Mouse (Mus musculus) forebrain, embryonic 11.5 days (tissue): Measurements from ENCODE around the gene Dlgap4. TPM values are rescaled to one million over a fixed set of nuclear protein-coding genes. Genes with fewer than 3 reads are reported as not detected.
A peak's percentile ranks its signal among the peaks of the same experiment; 100 is the strongest.

Experiments
- ATAC-seq: fragments of 200-750 bp; cut with Nextera tagmentation; replicated peaks from 2 replicates; pipeline ENCODE4 v1.8.0; 2017; ENCODE audit warnings: moderate TSS enrichment; ENCODE audit not compliant: low FRiP score
- DNase-seq: peaks from one replicate; pipeline ENCODE4 v3.0.0-alpha.2; 2017; ENCODE audit warnings: low spot score
- H3K27ac ChIP-seq: fragments of 300-500 bp; sonication (generic); 2 replicates; pipeline ENCODE4 v1.5.1; 2014; ENCODE audit warnings: low read depth, low read length
- H3K27me3 ChIP-seq: fragments of 300-500 bp; sonication (generic); 2 replicates; pipeline ENCODE4 v1.6.1; 2014; ENCODE audit warnings: mild to moderate bottlenecking, low read length, mixed read lengths; ENCODE audit not compliant: control insufficient read depth, insufficient read depth
- H3K36me3 ChIP-seq: fragments of 300-500 bp; sonication (generic); 2 replicates; pipeline ENCODE4 v1.6.1; 2014; ENCODE audit warnings: mild to moderate bottlenecking, low read length, moderate library complexity, mixed read lengths; ENCODE audit not compliant: control insufficient read depth, insufficient read depth
- H3K4me1 ChIP-seq: fragments of 300-500 bp; sonication (generic); replicated peaks from 2 replicates; pipeline ENCODE4 v1.6.1; 2014; ENCODE audit warnings: low read length, mixed read lengths; ENCODE audit not compliant: control insufficient read depth, insufficient read depth
- H3K4me2 ChIP-seq: fragments of 300-500 bp; sonication (generic); 2 replicates; pipeline ENCODE4 v1.6.1; 2014; ENCODE audit warnings: low read depth, mild to moderate bottlenecking, low read length, moderate library complexity, mixed read lengths; ENCODE audit not compliant: severe bottlenecking
- H3K4me3 ChIP-seq: fragments of 300-500 bp; sonication (generic); 2 replicates; pipeline ENCODE4 v1.5.1; 2014; ENCODE audit warnings: low read depth, low read length
- H3K9ac ChIP-seq: fragments of 300-500 bp; sonication (generic); 2 replicates; pipeline ENCODE4 v1.6.1; 2014; ENCODE audit warnings: low read length
- H3K9me3 ChIP-seq: fragments of 300-500 bp; sonication (generic); 2 replicates; pipeline ENCODE4 v1.6.1; 2016; ENCODE audit warnings: low read length, mixed read lengths; ENCODE audit not compliant: control insufficient read depth
- WGBS: fragments of 180-500 bp; shearing (Covaris S2); extraction: QIAGEN DNeasy Blood & Tissue Kit; methylation state at CpG from one replicate; pipeline ENCODE4 v1.1.7; 2014; 5-methylcytosine and 5-hydroxymethylcytosine counted together
- polyA plus RNA-seq: library from polyadenylated mRNA; unstranded; fragments of >200 nt; fragmentation: Nextera tagmentation; extraction: Ambion mirVana; gene quantifications from 2 replicates; pipeline ENCODE4 v1.2.1, GENCODE M21; 2014

Gene Dlgap4
- polyA plus RNA-seq, 1 experiment from 2014 or later: 140 TPM

- H3K36me3 ChIP-seq: peaks cover 15% of the 10 kb centered on the region
- no peak overlapping the region for H3K4me2 ChIP-seq
- H3K27me3 ChIP-seq: no peaks in the 10 kb centered on the region
- 91% methylated on average over 8 of the region's 8 CpGs for WGBS
- no peak overlapping the region for H3K9ac ChIP-seq
- no peak overlapping the region for H3K27ac ChIP-seq
- DNase-seq (no peak), ATAC-seq (no peak)
- no peaks in the 10 kb centered on the region for H3K4me1 ChIP-seq
- H3K4me3 ChIP-seq: no peak overlapping the region
- H3K9me3 ChIP-seq: no peaks in the 10 kb centered on the region
Measured at GRCm38 (mm10) chr2:156765593-156765992, 152.1 kb downstream of the Dlgap4 start.

DNA sequence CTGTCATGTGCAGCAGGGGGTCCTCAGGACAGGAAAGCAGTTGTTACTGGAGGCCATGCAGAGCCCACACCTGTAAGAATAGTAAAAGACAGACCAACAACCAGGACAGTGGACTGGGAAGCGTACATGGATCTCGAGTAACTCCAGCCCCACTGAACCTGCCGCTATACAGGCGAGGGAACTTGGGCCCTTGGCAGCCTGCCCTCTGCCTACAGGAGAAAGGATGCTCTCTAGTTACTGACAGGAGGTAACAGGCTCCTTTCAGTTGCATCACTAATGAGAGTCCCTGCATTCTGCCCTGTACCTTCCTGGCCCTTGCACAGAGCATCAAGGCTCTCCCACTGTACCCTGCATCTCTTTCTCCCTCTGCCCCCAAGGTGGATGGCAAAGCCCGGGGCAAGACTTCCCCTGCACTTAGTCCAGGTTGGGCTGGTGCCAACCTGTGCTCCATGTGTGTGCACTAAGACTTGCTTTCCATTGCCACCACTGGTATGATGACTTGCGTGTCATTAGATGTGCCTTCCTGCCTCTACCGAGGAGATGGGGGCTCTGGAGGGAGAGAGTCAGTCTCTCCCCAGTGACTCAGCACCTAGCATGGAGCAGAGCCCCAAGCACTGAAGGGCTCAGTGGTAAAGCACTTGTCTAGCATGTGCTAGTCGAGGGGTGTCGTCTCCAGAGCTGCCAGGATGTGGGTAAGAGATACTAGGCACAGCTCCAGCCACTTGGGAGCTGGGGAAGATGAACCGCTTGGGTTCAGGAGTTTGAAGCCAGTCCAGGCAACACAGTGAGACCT, 152.9 kb downstream of the Dlgap4 start:
- WGBS: 80% methylated on average over 10 of the region's 10 CpGs
- Histone ChIP-seq H3K27me3 (no peaks in the 10 kb centered on the region), H3K36me3 (peaks cover 10% of the 10 kb centered on the region), H3K4me3 (no peak overlapping the region), H3K4me1 (no peaks in the 10 kb centered on the region), H3K4me2 (no peak overlapping the region), H3K27ac (no peak overlapping the region), H3K9ac (no peak overlapping the region), H3K9me3 (no peaks in the 10 kb centered on the region)
- no peak for ATAC-seq
- DNase-seq: peak; percentile 48

DNA sequence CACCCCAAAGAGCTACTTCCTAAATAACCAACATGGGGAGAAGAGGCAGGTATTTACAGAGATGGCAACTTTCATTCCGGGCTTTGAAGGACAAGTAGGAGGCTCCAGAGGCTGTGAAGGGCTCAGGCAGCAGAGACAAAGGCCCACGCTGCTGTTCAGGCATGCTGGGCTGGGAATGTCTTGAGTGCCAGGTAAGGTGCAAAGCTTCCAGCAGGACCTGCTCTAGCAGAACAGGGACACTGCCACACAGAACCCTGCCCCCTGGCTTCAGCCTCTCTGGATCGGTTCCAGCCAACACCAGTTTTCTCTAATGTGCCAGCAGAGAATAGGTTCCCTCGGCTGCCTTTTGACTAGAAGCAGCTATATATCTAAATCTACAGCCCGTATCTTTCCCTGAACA, 153.6 kb downstream of the Dlgap4 start:
- Histone ChIP-seq H3K27ac (no peak overlapping the region), H3K36me3 (peaks cover 4% of the 10 kb centered on the region), H3K4me1 (no peaks in the 10 kb centered on the region), H3K4me3 (no peak overlapping the region), H3K4me2 (no peak overlapping the region), H3K9me3 (no peaks in the 10 kb centered on the region), H3K27me3 (no peaks in the 10 kb centered on the region), H3K9ac (no peak overlapping the region)
- ATAC-seq (no peak), DNase-seq (peak; percentile 46)
- WGBS: 89% methylated on average over 5 of the region's 5 CpGs

GRCm38 (mm10) chr2:156769274-156769673, 155.8 kb downstream of the Dlgap4 start:
- no peaks in the 10 kb centered on the region for H3K27me3 ChIP-seq

GRCm38 (mm10) chr2:156773470-156773869, 160.0 kb downstream of the Dlgap4 start:
- DNase-seq (no peak), ATAC-seq (no peak)
- peaks cover 5% of the 10 kb centered on the region; the same call in 1 of the 2 replicates for H3K27me3 ChIP-seq
- no peak overlapping the region for H3K9ac ChIP-seq
- no peaks in the 10 kb centered on the region for H3K36me3 ChIP-seq
- no peak overlapping the region for H3K4me2 ChIP-seq
- H3K27ac ChIP-seq: no peak overlapping the region
- no peak overlapping the region for H3K4me3 ChIP-seq
- H3K9me3 ChIP-seq: no peaks in the 10 kb centered on the region
- peaks cover 8% of the 10 kb centered on the region for H3K4me1 ChIP-seq

More at GRCm38 (mm10) chr2:156769274-156769673, 155.8 kb downstream of the Dlgap4 start:
- Histone ChIP-seq H3K4me1 (no peaks in the 10 kb centered on the region), H3K27ac (no peak overlapping the region), H3K4me2 (no peak overlapping the region), H3K9ac (no peak overlapping the region), H3K36me3 (no peaks in the 10 kb centered on the region; the same call in 1 of the 2 replicates), H3K4me3 (no peak overlapping the region), H3K9me3 (no peaks in the 10 kb centered on the region)
- 93% methylated on average over 12 of the region's 12 CpGs for WGBS
- DNase-seq (peak; percentile 40), ATAC-seq (no peak)

DNA sequence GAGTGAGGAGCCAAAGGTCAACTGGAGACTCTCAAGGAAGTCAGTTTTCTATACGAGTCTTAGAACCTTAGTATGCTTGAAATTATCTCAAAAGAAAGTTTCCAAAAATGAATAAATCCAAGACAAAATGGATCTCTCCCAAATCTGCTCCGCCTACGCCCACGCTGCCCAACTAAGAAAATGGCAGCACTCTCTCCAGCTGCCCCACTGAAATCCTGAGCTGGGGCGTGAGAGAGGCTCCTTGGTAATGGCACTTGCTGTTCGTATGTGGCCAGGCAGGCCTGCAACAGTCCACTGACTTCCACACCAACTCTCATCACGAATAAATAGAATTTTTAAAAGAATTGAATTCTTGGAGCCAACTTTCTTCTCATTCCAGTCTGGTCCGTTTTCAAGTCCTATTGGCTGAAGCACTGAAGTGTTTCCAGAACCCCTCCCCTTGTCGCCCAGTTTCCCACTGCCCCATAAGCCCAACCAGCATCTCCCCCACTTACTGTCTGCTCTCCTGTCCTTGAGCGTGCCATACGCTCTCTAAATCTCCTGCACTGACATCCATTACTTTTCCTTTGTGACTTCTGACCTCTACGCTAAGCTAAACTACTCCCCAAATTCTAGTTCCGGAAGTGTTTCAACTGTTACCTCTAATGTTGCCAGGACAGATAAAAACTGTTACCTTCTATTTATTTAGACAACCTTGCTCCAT, 160.7 kb downstream of the Dlgap4 start:
- ATAC-seq: no peak
- H3K4me3 ChIP-seq: no peak overlapping the region
- no peak for DNase-seq
- H3K27ac ChIP-seq: no peak overlapping the region
- peaks cover 8% of the 10 kb centered on the region for H3K4me1 ChIP-seq
- peaks cover 5% of the 10 kb centered on the region; the same call in 1 of the 2 replicates for H3K27me3 ChIP-seq
- no peaks in the 10 kb centered on the region for H3K9me3 ChIP-seq
- no peaks in the 10 kb centered on the region for H3K36me3 ChIP-seq
- H3K4me2 ChIP-seq: peak overlapping the region; percentile 70; the same call in 1 of the 2 replicates
- no peak overlapping the region; the same call in 1 of the 2 replicates for H3K9ac ChIP-seq
- 72% methylated on average over 13 of the region's 13 CpGs for WGBS

DNA sequence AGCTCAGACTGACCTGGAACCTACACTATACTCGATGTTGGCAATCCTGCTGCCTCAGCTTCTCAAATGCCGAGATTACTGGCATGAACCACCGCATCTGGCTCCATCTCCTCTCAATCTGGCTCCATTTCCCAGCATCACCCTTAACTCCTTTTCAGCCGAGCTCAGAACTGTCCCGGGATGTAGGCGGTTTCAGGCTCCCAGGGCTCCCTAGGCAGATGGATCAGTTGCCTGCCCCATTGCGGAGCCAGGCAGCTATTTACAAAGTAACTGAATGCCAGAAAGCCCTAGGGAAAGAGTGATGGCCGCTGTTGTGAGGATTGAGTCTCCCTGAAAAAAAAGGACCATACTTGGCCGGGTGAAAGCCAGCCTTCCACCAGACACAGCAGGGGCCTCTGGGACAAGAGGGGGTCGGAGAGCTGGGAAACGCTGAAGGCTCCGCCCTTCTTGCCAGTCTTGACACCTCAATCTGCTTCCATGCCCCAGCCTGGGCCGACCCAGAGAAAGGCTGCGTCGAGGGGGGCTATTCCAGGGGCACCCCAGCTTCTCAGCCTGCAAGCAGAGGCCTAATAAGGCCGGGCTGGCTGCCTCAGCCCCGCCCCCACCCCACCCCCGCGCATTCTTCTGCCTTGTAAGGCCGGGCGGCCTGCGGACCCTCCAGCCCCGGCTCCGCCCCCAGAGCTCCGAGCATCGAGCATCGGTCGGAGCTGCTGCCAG, 161.4 kb downstream of the Dlgap4 start, which contains the start of gene Myl9:
TSS of gene Myl9 (plus strand) at position 683 of the 717 bp plus-strand sequence.
- Histone ChIP-seq H3K27ac (peak within 1 kb of the TSS; percentile 25; the same call in 1 of the 2 replicates), H3K9ac (peak within 1 kb of the TSS; percentile 57), H3K4me3 (peak within 1 kb of the TSS; percentile 27), H3K9me3 (no peaks in the 10 kb centered on the region), H3K4me1 (peaks cover 8% of the 10 kb centered on the region), H3K27me3 (peaks cover 5% of the 10 kb centered on the region; the same call in 1 of the 2 replicates), H3K36me3 (no peaks in the 10 kb centered on the region), H3K4me2 (peak within 1 kb of the TSS; percentile 70)
- WGBS: 3% methylated on average over 28 of the region's 28 CpGs
- DNase-seq: peak; percentile 87
- peak; percentile 86 for ATAC-seq
